Mouse (Mus musculus): Measurements from ENCODE around the gene Itgb2. TPM values are rescaled to one million over a fixed set of nuclear protein-coding genes. Genes with fewer than 3 reads are reported as not detected.

Itgb2 gene
- total RNA-seq, 1 experiment from 2014 or later: 1,065 TPM

- ATAC-seq (replicated peaks; ENCODE audit: insufficient number of reproducible peaks, low FRiP score, low TSS enrichment, poor library complexity, severe bottlenecking): peak; percentile 4; the same call in 1 of the 2 replicates
These were observed 76.8 kb downstream of the Itgb2 start for GRCm38 (mm10) chr10:77606855-77607254.

- no peak for ATAC-seq (replicated peaks; ENCODE audit: insufficient number of reproducible peaks, low FRiP score, low TSS enrichment, poor library complexity, severe bottlenecking)
These were observed 77.4 kb downstream of the Itgb2 start for GRCm38 (mm10) chr10:77607441-77607840.

GRCm38 (mm10) chr10:77608589-77608988 lies 78.5 kb downstream of the Itgb2 start:
- ATAC-seq (replicated peaks; ENCODE audit: insufficient number of reproducible peaks, low FRiP score, low TSS enrichment, poor library complexity, severe bottlenecking): no peak

- ATAC-seq (replicated peaks; ENCODE audit: insufficient number of reproducible peaks, low FRiP score, low TSS enrichment, poor library complexity, severe bottlenecking): no peak
These were observed 80.3 kb downstream of the Itgb2 start for GRCm38 (mm10) chr10:77610221-77610961.

- no peak for ATAC-seq (replicated peaks; ENCODE audit: insufficient number of reproducible peaks, low FRiP score, low TSS enrichment, poor library complexity, severe bottlenecking)
These were observed 83.4 kb downstream of the Itgb2 start for GRCm38 (mm10) chr10:77613409-77613808.

Other genes with a start within 250 kb of the Itgb2 start
- gene Adarb1, start 112.0 kb upstream of the Itgb2 start, total RNA-seq (2017): 0.11 to 1.6 TPM (median 0.38 TPM) in 3 replicates
- gene Fam207a, start 14.5 kb upstream of the Itgb2 start, total RNA-seq (2017): 24.9 to 35.4 TPM (median 27.8 TPM) in 3 replicates
- gene Pttg1ip, start 51.5 kb downstream of the Itgb2 start, total RNA-seq (2017): 79.9 to 128 TPM (median 104 TPM) in 3 replicates
- gene Sumo3, start 75.8 kb downstream of the Itgb2 start, total RNA-seq (2017): 84.2 to 128 TPM (median 126 TPM) in 3 replicates
- gene Gm49325, start 75.9 kb downstream of the Itgb2 start, total RNA-seq (2017): 1.7 to 5.5 TPM in 2 of 3 replicates, not detected in the other
- 60.6 to 127 TPM (median 70.3 TPM) in 3 replicates for gene Ube2g2, start 92.0 kb downstream of the Itgb2 start, total RNA-seq (2017)
- gene Tspear, start 156.3 kb downstream of the Itgb2 start, total RNA-seq (2017): not detected in 3 replicates
- gene Gm19402, start 160.5 kb downstream of the Itgb2 start, total RNA-seq (2017): not detected in 3 replicates
- gene Gm9508, start 167.0 kb downstream of the Itgb2 start, total RNA-seq (2017): not detected in 3 replicates
- gene Gm10272, start 176.4 kb downstream of the Itgb2 start, total RNA-seq (2017): not detected in 3 replicates
- gene Gm10024, start 181.2 kb downstream of the Itgb2 start, total RNA-seq (2017): not detected in 3 replicates
- gene Gm10142, start 185.6 kb downstream of the Itgb2 start, total RNA-seq (2017): not detected in 3 replicates
- not detected in 3 replicates for gene Krtap12-1, start 190.3 kb downstream of the Itgb2 start, total RNA-seq (2017)
- not detected in 3 replicates for gene Gm10100, start 196.2 kb downstream of the Itgb2 start, total RNA-seq (2017)
- not detected in 3 replicates for gene Gm18596, start 212.4 kb downstream of the Itgb2 start, total RNA-seq (2017)
- gene Gm9736, start 221.1 kb downstream of the Itgb2 start, total RNA-seq (2017): not detected in 3 replicates
- not detected in 3 replicates for gene Gm3233, start 229.4 kb downstream of the Itgb2 start, total RNA-seq (2017)
- gene Gm3238, start 241.1 kb downstream of the Itgb2 start, total RNA-seq (2017): not detected in 3 replicates
- gene Gm7138, start 246.7 kb downstream of the Itgb2 start, total RNA-seq (2017): not detected in 3 replicates

Data from monocyte, adult 5-6 weeks (primary cell).